ENCODE assay signal across 21 mouse cellular contexts in the genomic region with DNA sequence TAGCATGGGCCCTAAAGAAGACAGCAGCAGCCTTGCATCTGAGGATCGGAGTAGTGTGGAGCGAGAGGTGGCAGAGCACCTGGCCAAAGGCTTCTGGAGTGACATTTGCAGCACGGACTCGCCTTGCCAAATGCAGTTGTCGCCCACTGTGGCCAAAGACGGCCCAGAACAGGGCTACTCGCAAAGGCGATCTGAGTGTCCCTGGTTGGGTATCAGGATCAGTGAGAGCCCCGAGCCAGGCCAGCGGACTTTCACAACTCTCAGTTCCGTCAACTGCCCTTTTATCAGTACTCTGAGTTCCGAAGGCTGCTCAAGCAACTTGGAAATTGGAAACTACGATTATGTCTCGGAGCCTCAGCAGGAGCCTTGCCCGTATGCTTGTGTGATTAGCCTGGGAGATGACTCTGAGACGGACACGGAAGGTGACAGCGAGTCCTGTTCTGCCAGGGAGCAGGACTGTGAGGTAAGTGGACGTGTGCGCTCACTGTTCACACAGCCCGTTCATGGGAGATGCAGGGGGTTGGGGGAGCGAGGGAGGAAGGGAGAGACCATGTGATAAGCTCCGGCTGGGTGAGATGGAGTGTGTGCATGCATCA. TPM values are rescaled to one million over a fixed set of nuclear protein-coding genes. Genes with fewer than 3 reads are reported as not detected.
DNase-seq lines count a peak whose midpoint lies in the region; ATAC-seq lines count a peak whose summit lies in the region.
"Had no signal": no experiment of that assay in that cellular context is flagged by ENCODE, and none has a peak within 500 bp of the region (broad histone marks: within the 10 kb centered on the region; RNA-seq: fewer than 3 reads in every experiment).

No protein-coding gene starts in this region.

- no peaks in the 10 kb centered on the region for H3K27me3 ChIP-seq in heart, embryonic 11.5 days (ENCODE audit: control insufficient read depth, insufficient read depth, low read length)
- no peaks in the 10 kb centered on the region for H3K27me3 ChIP-seq in megakaryocyte, embryonic 14.5 days (replicated peaks)
- H3K27me3 ChIP-seq: forebrain, embryonic 12.5 days; hindbrain, embryonic 15.5 days; midbrain, embryonic 12.5 days; neural tube, embryonic 12.5 days had no signal

- intact Hi-C loops in heart, postnatal 25 days (cut with DNase I), result no loop called here
- intact Hi-C loops in gastrocnemius, postnatal 36 days (cut with DNase I), result loop anchor here (1.0 kb wide), 1 partner anchor 11 kb away; no protein-coding TSS in a partner anchor
- intact Hi-C loops in left cerebral cortex, postnatal 36 days (cut with DNase I), result no loop called here

- DNase-seq in cerebellum, postnatal 14 days, result peak; percentile 43 to 49
- DNase-seq in cerebellum, adult 11 months, result no peak
- DNase-seq in heart, postnatal 25 days (ENCODE audit: low spot score), result no peak
- DNase-seq in gastrocnemius, postnatal 36 days, result peak; percentile 50 to 59
- DNase-seq in left cerebral cortex, postnatal 36 days (ENCODE audit: low spot score in 2 of 2), result no peak
- DNase-seq: adrenal gland, postnatal 36 days; kidney, postnatal 36 days; left cerebral cortex, postnatal 4 days; liver; lung, adult 18-20 months; spleen, adult 18-20 months had no signal

- H3K9me3 ChIP-seq in heart, embryonic 11.5 days (replicated peaks; ENCODE audit: control insufficient read depth, low read length), result no peaks in the 10 kb centered on the region
- H3K9me3 ChIP-seq in megakaryocyte, embryonic 14.5 days, result no peaks in the 10 kb centered on the region
- H3K9me3 ChIP-seq: embryonic facial prominence, embryonic 10.5 days; forebrain, embryonic 12.5 days; hindbrain, embryonic 15.5 days; midbrain, embryonic 12.5 days; neural tube, embryonic 12.5 days had no signal

- peaks cover 32% of the 10 kb centered on the region for H3K4me1 ChIP-seq in heart, embryonic 11.5 days (ENCODE audit: control insufficient read depth, insufficient read depth, low read length)
- peaks cover 79% of the 10 kb centered on the region for H3K4me1 ChIP-seq in megakaryocyte, embryonic 14.5 days
- H3K4me1 ChIP-seq: forebrain, embryonic 12.5 days; midbrain, embryonic 12.5 days; neural tube, embryonic 12.5 days had no signal

- H3K36me3 ChIP-seq in heart, embryonic 11.5 days (ENCODE audit: control insufficient read depth, insufficient read depth, low read length), result no peaks in the 10 kb centered on the region
- H3K36me3 ChIP-seq in megakaryocyte, embryonic 14.5 days (replicated peaks; ENCODE audit: low read length), result peaks cover 99% of the 10 kb centered on the region

- no peak overlapping the region for H3K9ac ChIP-seq in heart, embryonic 11.5 days (ENCODE audit: low read depth, low read length)
- H3K9ac ChIP-seq: forebrain, embryonic 12.5 days; hindbrain, embryonic 15.5 days; midbrain, embryonic 12.5 days; neural tube, embryonic 12.5 days had no signal

- no peak for ATAC-seq in heart, embryonic 11.5 days (replicated peaks; ENCODE audit: insufficient number of reproducible peaks, low FRiP score, low TSS enrichment)
- ATAC-seq in megakaryocyte, adult 5-6 weeks (ENCODE audit: poor library complexity, severe bottlenecking), result no peak
- ATAC-seq: intestine, embryonic 16.5 days had no signal

- H3K4me3 ChIP-seq in heart, embryonic 11.5 days (ENCODE audit: low read depth, low read length), result no peak overlapping the region
- peak overlapping the region; percentile 74 for H3K4me3 ChIP-seq in megakaryocyte, embryonic 14.5 days (replicated peaks)
- H3K4me3 ChIP-seq: embryonic facial prominence, embryonic 10.5 days; forebrain, embryonic 12.5 days; heart, adult 2 months; hindbrain, embryonic 15.5 days; midbrain, embryonic 12.5 days; neural tube, embryonic 12.5 days had no signal

- 64% methylated on average over 23 of the region's 23 CpGs for WGBS in heart, embryonic 11.5 days (ENCODE audit: insufficient replicate concordance)

- peak overlapping the region; percentile 36 for H3K4me2 ChIP-seq in heart, embryonic 11.5 days
- H3K4me2 ChIP-seq: forebrain, embryonic 12.5 days; hindbrain, embryonic 15.5 days; midbrain, embryonic 12.5 days; neural tube, embryonic 12.5 days had no signal

- H3K27ac ChIP-seq in heart, embryonic 11.5 days (ENCODE audit: low read depth, low read length), result no peak overlapping the region
- H3K27ac ChIP-seq: embryonic facial prominence, embryonic 10.5 days; forebrain, embryonic 12.5 days; heart, adult 2 months; hindbrain, embryonic 15.5 days; midbrain, embryonic 12.5 days; neural tube, embryonic 12.5 days had no signal

RNA-seq across cellular contexts. Expression of gene Bach1, which starts 21.0 kb away (rescaled TPM):
- 11.2 and 13.1 TPM in 2 replicates for polyA plus RNA-seq in heart, embryonic 11.5 days (2014; fragmentation: Nextera tagmentation; extraction: Ambion mirVana)
- 10 to 100 TPM; 25.8 to 33.0 TPM for total RNA-seq in heart, postnatal 25 days (2021)
- 6.0 and 6.3 TPM in 2 replicates for polyA plus RNA-seq in megakaryocyte, embryonic 14.5 days (2012; ENCODE audit: insufficient read depth, low replicate concordance)
- total RNA-seq in megakaryocyte, adult 5-6 weeks (2015), result 52.2 and 53.5 TPM in 2 replicates
- 90.8 and 98.4 TPM in 2 replicates for total RNA-seq in megakaryocyte, adult 5-6 weeks (2017)
- 10 to 100 TPM; 19.0 to 22.1 TPM for total RNA-seq in gastrocnemius, postnatal 36 days (2021)
- total RNA-seq in left cerebral cortex, postnatal 36 days (2021), result 10 to 100 TPM; 12.0 to 12.8 TPM

Comparison
In these comparisons a context has a peak if more than half of its experiments do, and no peak if none do; other contexts are left out.
1. DNase-seq: peak in cerebellum, postnatal 14 days (2 of 2) and gastrocnemius, postnatal 36 days (2 of 2); none in cerebellum, adult 11 months (single experiment), heart, postnatal 25 days (single experiment) and left cerebral cortex, postnatal 36 days (0 of 2).